Mouse (Mus musculus): ENCODE data around the gene Hsp90aa1.

DNA sequence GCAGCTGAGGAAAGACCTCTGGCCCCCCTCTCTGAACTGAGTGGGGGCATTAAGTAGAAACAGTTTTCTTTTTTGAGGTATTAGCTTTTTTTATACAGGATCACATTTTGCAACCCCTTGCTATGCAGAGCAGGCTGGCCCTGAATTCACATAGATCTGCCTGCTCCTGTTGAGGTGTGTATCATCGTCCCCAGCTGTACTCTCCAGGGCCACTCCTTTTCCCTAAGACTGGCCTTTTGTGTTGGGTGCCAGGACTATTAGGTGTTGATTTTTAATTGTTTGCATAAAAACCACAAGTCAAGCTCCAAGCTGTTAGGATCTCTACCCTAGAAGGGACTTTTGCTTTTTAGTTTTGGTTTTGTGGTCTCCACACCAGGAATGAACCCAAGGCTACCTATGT is 4.4 kb downstream of the Hsp90aa1 start:
- TF ChIP-seq CTCF (IDR thresholded peaks at IDR 0.05; ENCODE audit: low read depth, low read length) (no peak), POLR2A (IDR thresholded peaks at IDR 0.05; ENCODE audit: borderline replicate concordance, low read depth, low read length) (no peak)
